Mouse (Mus musculus): ENCODE data around the gene Slc22a23. TPM values are rescaled to one million over a fixed set of nuclear protein-coding genes. Genes with fewer than 3 reads are reported as not detected.

The Slc22a23 gene
- polyA plus RNA-seq, 1 experiment from 2014 or later: 11.6 TPM

DNA sequence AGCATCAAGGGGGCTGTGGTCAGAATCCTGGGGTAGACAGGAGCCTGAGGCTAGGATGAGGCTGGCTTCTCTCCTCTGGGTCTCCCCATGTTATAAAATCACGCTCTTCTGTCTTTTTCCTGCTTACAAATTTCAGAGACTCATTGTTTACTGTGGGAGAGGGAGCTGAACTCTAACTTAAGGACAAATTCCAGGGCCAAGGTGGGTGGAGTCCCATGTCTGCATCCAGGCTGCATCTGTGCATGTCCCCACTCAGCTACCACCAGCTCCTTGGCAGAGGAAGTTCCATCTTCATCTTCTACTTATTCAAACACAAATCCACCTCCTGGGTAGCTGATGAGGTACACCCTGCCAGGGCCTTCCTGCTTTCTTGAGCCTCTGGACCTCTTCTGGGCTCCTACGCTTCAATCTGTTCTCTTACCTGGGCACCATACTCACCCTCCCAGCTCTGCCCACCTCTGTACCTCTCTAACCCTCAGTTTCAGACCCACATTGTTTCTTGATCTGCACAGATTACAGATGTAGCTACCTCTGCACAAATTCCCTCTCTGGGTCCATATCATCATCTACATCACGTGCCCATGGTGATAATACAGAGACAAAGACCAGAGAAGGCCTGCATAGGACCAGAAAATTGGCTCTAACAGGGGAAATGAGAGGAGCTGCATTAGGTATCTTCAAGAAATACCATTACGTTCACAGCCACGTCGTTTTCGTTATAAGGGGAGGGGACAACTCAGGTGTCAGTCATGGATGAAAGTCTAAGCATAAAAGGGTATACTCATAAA is 13.4 kb downstream of the Slc22a23 start:
- no peaks in the 10 kb centered on the region for H3K9me3 ChIP-seq (ENCODE audit: control insufficient read depth, low read length)
- ATAC-seq (replicated peaks; ENCODE audit: low FRiP score): no peak
- H3K27ac ChIP-seq (ENCODE audit: low read depth, low read length): peak overlapping the region; percentile 85
- H3K9ac ChIP-seq (ENCODE audit: low read depth, low read length): no peak overlapping the region; the same call in 1 of the 2 replicates
- no peaks in the 10 kb centered on the region for H3K27me3 ChIP-seq (replicated peaks; ENCODE audit: control insufficient read depth, insufficient read depth, low read length)
- WGBS: 83% methylated on average over 7 of the region's 7 CpGs
- H3K36me3 ChIP-seq (ENCODE audit: control insufficient read depth, insufficient read depth, low read length): no peaks in the 10 kb centered on the region
- peaks cover 76% of the 10 kb centered on the region for H3K4me1 ChIP-seq (replicated peaks; ENCODE audit: control insufficient read depth, insufficient read depth, low read length)
- H3K4me3 ChIP-seq (ENCODE audit: low read depth, low read length): no peak overlapping the region
- H3K4me2 ChIP-seq: peak overlapping the region; percentile 57
- no peak for DNase-seq (ENCODE audit: low spot score)

DNA sequence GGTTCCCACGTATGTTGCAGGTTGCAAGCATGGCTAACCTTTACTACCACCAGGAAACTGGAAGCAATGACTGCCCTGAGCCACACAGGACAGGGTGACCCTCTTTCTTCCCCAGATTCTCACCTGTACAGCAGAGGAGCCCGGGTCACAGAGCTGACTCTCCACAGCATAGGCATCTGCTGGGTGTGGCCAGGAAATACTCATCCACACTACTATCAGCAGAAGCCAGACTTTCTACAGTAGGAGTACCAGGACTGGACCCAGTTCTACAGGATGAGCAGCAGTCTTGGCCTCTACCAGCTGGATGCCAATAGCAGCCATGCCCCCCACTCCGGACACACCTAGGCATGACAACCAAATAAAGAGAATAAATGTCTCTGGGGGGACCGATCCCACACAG is 15.4 kb downstream of the Slc22a23 start:
- ATAC-seq (replicated peaks; ENCODE audit: low FRiP score): peak; percentile 80
- WGBS: 72% methylated on average over 4 of the region's 4 CpGs
- Histone ChIP-seq H3K4me3 (ENCODE audit: low read depth, low read length) (no peak overlapping the region), H3K4me1 (replicated peaks; ENCODE audit: control insufficient read depth, insufficient read depth, low read length) (peaks cover 67% of the 10 kb centered on the region), H3K9ac (ENCODE audit: low read depth, low read length) (peak overlapping the region; percentile 37; the same call in 1 of the 2 replicates), H3K9me3 (ENCODE audit: control insufficient read depth, low read length) (no peaks in the 10 kb centered on the region), H3K27ac (ENCODE audit: low read depth, low read length) (peak overlapping the region; percentile 78), H3K27me3 (replicated peaks; ENCODE audit: control insufficient read depth, insufficient read depth, low read length) (no peaks in the 10 kb centered on the region), H3K4me2 (peak overlapping the region; percentile 47), H3K36me3 (ENCODE audit: control insufficient read depth, insufficient read depth, low read length) (no peaks in the 10 kb centered on the region)
- DNase-seq (ENCODE audit: low spot score): no peak

DNA sequence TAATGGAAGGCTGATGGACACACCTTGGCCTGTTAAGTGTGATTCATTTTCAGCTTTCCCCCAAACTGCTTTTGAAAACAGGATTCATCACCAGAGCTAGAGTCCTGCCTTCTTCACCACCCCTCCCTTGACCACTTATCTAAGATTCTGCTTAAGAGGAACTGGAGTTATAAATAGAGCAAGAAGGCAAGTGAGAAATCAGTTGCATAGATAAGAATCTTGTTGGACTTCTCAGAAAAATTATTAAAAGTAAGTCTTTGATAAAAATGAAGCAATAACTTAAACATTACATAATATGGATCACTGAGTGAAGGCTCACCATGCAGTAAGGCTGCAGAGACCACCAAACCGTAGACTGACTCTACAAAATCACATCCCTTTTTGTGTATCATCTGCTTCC is 18.0 kb downstream of the Slc22a23 start:
- Histone ChIP-seq H3K36me3 (ENCODE audit: control insufficient read depth, insufficient read depth, low read length) (no peaks in the 10 kb centered on the region), H3K4me2 (no peak overlapping the region), H3K4me1 (replicated peaks; ENCODE audit: control insufficient read depth, insufficient read depth, low read length) (peaks cover 48% of the 10 kb centered on the region), H3K27ac (ENCODE audit: low read depth, low read length) (no peak overlapping the region), H3K27me3 (replicated peaks; ENCODE audit: control insufficient read depth, insufficient read depth, low read length) (no peaks in the 10 kb centered on the region), H3K4me3 (ENCODE audit: low read depth, low read length) (no peak overlapping the region), H3K9ac (ENCODE audit: low read depth, low read length) (no peak overlapping the region), H3K9me3 (ENCODE audit: control insufficient read depth, low read length) (no peaks in the 10 kb centered on the region)
- 83% methylated on average over 1 of the region's 1 CpGs for WGBS
- DNase-seq (ENCODE audit: low spot score) (no peak), ATAC-seq (replicated peaks; ENCODE audit: low FRiP score) (no peak)

DNA sequence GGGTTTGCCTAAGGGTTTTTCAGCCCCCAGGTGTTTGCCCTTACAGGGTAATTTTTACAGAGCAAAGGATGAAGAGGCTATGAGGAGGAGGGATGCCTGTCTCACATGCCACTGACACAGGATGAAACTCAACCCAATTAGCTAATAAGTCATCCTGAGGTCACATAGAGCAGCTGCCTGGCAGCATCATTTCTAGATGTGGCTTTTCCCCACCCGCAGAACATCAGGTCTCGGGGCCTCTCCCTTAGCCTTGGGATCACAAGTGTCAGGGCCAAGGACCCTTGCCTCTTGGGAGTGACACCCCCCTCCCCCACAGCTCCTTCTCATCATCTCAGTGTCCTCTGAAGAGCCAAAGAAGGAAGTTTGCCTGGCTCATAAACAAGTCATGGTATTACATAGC is 21.6 kb downstream of the Slc22a23 start:
- peaks cover 12% of the 10 kb centered on the region for H3K4me1 ChIP-seq (replicated peaks; ENCODE audit: control insufficient read depth, insufficient read depth, low read length)
- 91% methylated on average over 2 of the region's 2 CpGs for WGBS
- no peak overlapping the region for H3K27ac ChIP-seq (ENCODE audit: low read depth, low read length)
- H3K4me3 ChIP-seq (ENCODE audit: low read depth, low read length): no peak overlapping the region
- H3K9ac ChIP-seq (ENCODE audit: low read depth, low read length): no peak overlapping the region
- no peaks in the 10 kb centered on the region for H3K27me3 ChIP-seq (replicated peaks; ENCODE audit: control insufficient read depth, insufficient read depth, low read length)
- H3K9me3 ChIP-seq (ENCODE audit: control insufficient read depth, low read length): no peaks in the 10 kb centered on the region
- no peak overlapping the region for H3K4me2 ChIP-seq
- H3K36me3 ChIP-seq (ENCODE audit: control insufficient read depth, insufficient read depth, low read length): no peaks in the 10 kb centered on the region
- DNase-seq (ENCODE audit: low spot score) (no peak), ATAC-seq (replicated peaks; ENCODE audit: low FRiP score) (no peak)

DNA sequence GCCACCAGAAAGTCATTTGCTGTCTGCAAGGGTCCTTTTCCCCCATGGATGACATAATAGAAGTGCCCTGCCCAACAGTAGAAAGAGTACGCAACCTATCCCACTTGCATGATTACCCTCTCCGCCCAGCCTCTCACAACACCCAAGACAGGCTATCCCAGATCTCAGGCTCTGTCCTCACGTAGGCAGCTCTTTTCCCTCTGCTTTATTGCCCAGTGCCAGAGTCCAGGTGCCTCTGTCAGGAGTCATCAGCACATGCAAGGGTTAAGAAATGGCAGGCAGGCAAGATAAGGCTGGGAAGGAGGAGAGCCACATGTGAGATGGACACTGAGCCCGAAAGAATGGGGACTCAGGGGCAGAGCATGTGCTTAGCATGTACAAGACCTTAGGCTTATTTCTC is 24.5 kb downstream of the Slc22a23 start:
- DNase-seq (ENCODE audit: low spot score): no peak
- Histone ChIP-seq H3K4me2 (no peak overlapping the region), H3K36me3 (ENCODE audit: control insufficient read depth, insufficient read depth, low read length) (peaks cover 2% of the 10 kb centered on the region; the same call in 1 of the 2 replicates), H3K9me3 (ENCODE audit: control insufficient read depth, low read length) (no peaks in the 10 kb centered on the region), H3K4me3 (ENCODE audit: low read depth, low read length) (no peak overlapping the region), H3K9ac (ENCODE audit: low read depth, low read length) (no peak overlapping the region), H3K27ac (ENCODE audit: low read depth, low read length) (no peak overlapping the region), H3K4me1 (replicated peaks; ENCODE audit: control insufficient read depth, insufficient read depth, low read length) (peaks cover 7% of the 10 kb centered on the region; the same call in 1 of the 2 replicates), H3K27me3 (replicated peaks; ENCODE audit: control insufficient read depth, insufficient read depth, low read length) (no peaks in the 10 kb centered on the region)
- ATAC-seq (replicated peaks; ENCODE audit: low FRiP score): no peak
- 85% methylated on average over 4 of the region's 4 CpGs for WGBS

DNA sequence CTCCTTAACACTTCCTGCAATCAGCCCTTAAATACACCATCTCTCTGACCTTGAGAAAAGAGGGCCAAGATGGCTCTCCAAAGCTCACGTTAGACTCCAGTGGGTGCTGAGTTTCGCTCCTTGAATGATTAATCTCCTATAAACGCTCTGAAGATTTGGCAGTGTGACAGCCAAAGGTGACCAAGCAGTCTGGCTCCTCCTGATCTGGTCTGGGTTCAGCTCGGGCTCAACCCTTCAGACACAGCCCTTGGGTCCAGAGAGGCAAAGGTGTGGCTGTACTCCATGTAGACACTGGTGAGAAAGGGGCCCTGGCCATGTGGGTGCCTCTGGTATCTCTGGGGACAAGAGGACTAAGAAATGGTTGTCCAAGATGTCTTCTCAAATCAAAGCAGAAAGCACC is 27.9 kb downstream of the Slc22a23 start:
- no peak for DNase-seq (ENCODE audit: low spot score)
- Histone ChIP-seq H3K27ac (ENCODE audit: low read depth, low read length) (no peak overlapping the region), H3K9me3 (ENCODE audit: control insufficient read depth, low read length) (no peaks in the 10 kb centered on the region), H3K4me1 (replicated peaks; ENCODE audit: control insufficient read depth, insufficient read depth, low read length) (peaks cover 30% of the 10 kb centered on the region), H3K27me3 (replicated peaks; ENCODE audit: control insufficient read depth, insufficient read depth, low read length) (no peaks in the 10 kb centered on the region), H3K4me3 (ENCODE audit: low read depth, low read length) (no peak overlapping the region), H3K4me2 (no peak overlapping the region), H3K36me3 (ENCODE audit: control insufficient read depth, insufficient read depth, low read length) (peaks cover 2% of the 10 kb centered on the region; the same call in 1 of the 2 replicates), H3K9ac (ENCODE audit: low read depth, low read length) (no peak overlapping the region)
- 84% methylated on average over 4 of the region's 4 CpGs for WGBS
- no peak for ATAC-seq (replicated peaks; ENCODE audit: low FRiP score)

DNA sequence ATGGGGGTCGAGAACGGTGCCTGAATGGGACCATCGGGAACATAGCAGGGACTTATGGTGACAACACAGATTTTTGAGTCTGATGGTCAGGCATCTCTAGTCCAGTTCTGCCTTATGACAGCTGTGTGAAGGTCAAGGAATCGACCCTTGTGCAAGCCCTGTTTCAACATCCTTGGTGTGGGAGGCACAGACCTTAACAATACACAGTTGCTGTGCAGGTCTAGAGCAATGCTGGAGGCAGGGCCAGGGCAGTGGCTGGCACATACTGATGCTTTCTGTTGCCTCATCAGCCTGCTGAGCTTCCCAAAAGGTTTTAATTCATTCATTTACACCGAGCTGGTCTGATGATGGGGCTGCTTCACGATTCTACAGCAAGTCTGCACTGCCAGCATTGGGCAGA is 28.5 kb downstream of the Slc22a23 start:
- ATAC-seq (replicated peaks; ENCODE audit: low FRiP score): no peak
- no peak overlapping the region for H3K4me2 ChIP-seq
- no peak overlapping the region for H3K27ac ChIP-seq (ENCODE audit: low read depth, low read length)
- peaks cover 35% of the 10 kb centered on the region for H3K4me1 ChIP-seq (replicated peaks; ENCODE audit: control insufficient read depth, insufficient read depth, low read length)
- no peak overlapping the region for H3K4me3 ChIP-seq (ENCODE audit: low read depth, low read length)
- peaks cover 2% of the 10 kb centered on the region; the same call in 1 of the 2 replicates for H3K36me3 ChIP-seq (ENCODE audit: control insufficient read depth, insufficient read depth, low read length)
- WGBS: 85% methylated on average over 6 of the region's 6 CpGs
- H3K27me3 ChIP-seq (replicated peaks; ENCODE audit: control insufficient read depth, insufficient read depth, low read length): no peaks in the 10 kb centered on the region
- H3K9me3 ChIP-seq (ENCODE audit: control insufficient read depth, low read length): no peaks in the 10 kb centered on the region
- DNase-seq (ENCODE audit: low spot score): no peak
- no peak overlapping the region; the same call in 1 of the 2 replicates for H3K9ac ChIP-seq (ENCODE audit: low read depth, low read length)

DNA sequence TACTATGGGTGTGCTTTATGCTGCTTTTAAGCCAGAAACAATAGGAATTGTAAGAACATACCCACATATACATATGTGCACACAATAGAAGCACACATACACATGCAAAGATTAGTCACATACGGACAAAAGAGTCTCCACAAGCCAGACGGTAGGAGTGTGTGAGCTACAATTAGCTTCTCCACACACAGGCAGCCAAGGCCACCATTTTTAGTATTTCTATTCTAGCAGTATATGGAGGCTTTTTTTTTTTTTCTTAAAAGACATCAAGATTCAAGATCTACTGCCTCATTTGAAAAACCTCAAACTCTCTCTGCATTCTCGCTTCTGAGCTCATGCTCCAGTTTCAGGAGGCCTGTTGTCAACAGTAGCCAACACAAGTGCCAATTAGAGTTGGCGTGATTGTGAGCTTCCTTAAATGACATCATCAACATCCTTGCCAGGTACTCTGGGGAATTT is 31.9 kb downstream of the Slc22a23 start:
- no peak for ATAC-seq (replicated peaks; ENCODE audit: low FRiP score)
- Histone ChIP-seq H3K4me3 (ENCODE audit: low read depth, low read length) (no peak overlapping the region), H3K4me2 (peak overlapping the region; percentile 36; the same call in 1 of the 2 replicates), H3K36me3 (ENCODE audit: control insufficient read depth, insufficient read depth, low read length) (peaks cover 2% of the 10 kb centered on the region; the same call in 1 of the 2 replicates), H3K4me1 (replicated peaks; ENCODE audit: control insufficient read depth, insufficient read depth, low read length) (peaks cover 57% of the 10 kb centered on the region), H3K9me3 (ENCODE audit: control insufficient read depth, low read length) (no peaks in the 10 kb centered on the region), H3K9ac (ENCODE audit: low read depth, low read length) (no peak overlapping the region), H3K27me3 (replicated peaks; ENCODE audit: control insufficient read depth, insufficient read depth, low read length) (no peaks in the 10 kb centered on the region), H3K27ac (ENCODE audit: low read depth, low read length) (peak overlapping the region; percentile 92)
- 78% methylated on average over 4 of the region's 4 CpGs for WGBS
- DNase-seq (ENCODE audit: low spot score): no peak
